Mouse (Mus musculus): ENCODE results near the gene Plgrkt.
"Not testable (repeated sequence)": the region's sequence is repeated elsewhere in the genome, so short reads cannot be mapped to it uniquely, and the experiment has no call there.

Plgrkt gene

GRCm38 (mm10) chr19:29366969-29367622, at the start of gene Plgrkt, which contains the start of gene Cd274:
Plgrkt (minus strand) TSS chr19:29367390.
Cd274 (plus strand) TSS chr19:29367455.
- DNase-seq (ENCODE audit: low read depth), result peak; percentile 74

- no peak for DNase-seq (ENCODE audit: low read depth)
These were observed 49.3 kb upstream of the Plgrkt start for GRCm38 (mm10) chr19:29416393-29416902.

GRCm38 (mm10) chr19:29414917-29415316, 47.7 kb upstream of the Plgrkt start:
- DNase-seq (ENCODE audit: low read depth), result not testable (repeated sequence)

GRCm38 (mm10) chr19:29414513-29414912, 47.3 kb upstream of the Plgrkt start:
- no peak for DNase-seq (ENCODE audit: low read depth)

- DNase-seq (ENCODE audit: low read depth), result peak; percentile 93
These were observed 45.6 kb upstream of the Plgrkt start for GRCm38 (mm10) chr19:29412476-29413420.

DNA sequence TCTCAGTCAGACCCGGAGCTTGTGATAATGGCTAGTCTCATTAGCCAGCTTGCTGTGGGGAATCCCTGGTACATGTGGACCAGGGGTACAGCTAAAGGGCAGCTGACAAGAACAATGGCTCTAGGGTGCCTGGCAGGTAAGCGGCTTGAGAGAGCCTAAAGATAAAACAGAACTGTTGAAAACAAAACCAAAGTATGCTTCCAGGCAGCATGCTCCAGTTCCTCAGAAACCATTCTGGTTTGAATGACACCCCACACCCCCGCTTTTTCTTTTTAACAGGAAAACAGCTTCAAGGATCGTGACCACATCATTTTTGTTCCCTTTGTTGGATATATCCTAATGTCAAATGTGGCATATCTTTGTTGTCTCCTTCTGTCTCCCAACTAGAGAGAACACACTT, 43.4 kb upstream of the Plgrkt start, which contains the start of gene Pdcd1lg2:
TSS of gene Pdcd1lg2 (plus strand) at position 301 of the 400 bp plus-strand sequence.
- no peak for DNase-seq (ENCODE audit: low read depth)

- DNase-seq (ENCODE audit: low read depth), result no peak
These were observed 39.1 kb upstream of the Plgrkt start for GRCm38 (mm10) chr19:29406042-29407017.

DNA sequence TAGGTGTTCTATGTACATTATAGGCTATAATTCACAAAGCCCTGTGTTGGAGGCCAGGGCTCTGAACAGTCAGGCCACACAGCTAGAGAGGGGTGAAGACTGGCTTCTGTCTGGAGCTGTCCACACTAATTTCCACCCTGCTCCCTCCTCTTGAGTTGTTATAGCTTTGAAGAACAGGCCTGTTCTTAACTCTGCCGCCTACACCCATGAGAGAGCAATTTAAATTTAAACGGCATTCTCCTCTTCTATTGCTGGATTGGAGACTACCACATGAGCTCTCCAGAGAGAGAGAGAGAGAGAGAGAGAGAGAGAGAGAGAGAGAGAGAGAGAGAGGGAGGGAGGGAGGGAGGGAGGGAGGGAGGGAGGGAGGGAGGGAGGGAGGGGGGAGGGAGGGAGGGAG, 38.2 kb upstream of the Plgrkt start:
- no peak for DNase-seq (ENCODE audit: low read depth)

DNA sequence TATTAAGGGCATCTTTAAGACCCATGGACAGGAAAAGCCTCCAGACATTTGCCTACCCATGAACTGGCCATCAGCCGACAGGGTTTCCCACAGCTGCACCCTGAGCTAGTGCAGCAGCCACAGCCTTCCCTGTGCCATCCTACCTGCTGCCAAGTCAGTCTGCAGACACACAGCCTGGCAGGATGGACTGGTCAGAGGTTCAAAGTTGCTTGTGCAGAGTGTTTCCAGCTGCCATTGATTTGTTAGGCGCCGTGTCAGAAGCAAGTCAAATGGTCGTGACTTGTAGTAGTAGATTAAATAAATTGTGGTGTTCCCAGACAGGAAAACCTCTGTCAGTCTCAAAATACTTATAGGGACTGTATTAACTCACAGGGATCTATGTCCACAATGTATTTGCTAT, 36.1 kb upstream of the Plgrkt start:
- no peak for DNase-seq (ENCODE audit: low read depth)

GRCm38 (mm10) chr19:29402621-29403020, 35.4 kb upstream of the Plgrkt start:
- DNase-seq (ENCODE audit: low read depth), result no peak

DNA sequence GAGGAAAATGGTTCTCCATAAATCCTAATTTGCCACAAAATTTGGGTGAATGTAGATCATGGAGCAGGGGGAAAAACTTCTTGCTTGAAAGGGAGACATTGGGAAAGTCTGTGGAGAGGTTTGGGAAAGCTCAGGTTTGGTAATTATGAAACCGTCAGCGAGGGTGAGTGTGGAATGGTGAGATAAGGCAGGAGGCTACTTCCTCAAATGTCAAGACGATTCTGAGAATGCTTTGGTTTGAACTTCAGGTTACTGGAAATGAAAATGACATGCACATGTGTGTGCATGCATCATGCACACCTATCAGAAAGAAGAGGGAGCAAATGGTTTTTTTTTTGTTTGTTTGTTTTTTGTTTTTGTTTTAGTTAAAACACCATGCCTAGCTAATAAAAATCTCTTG, 33.3 kb upstream of the Plgrkt start:
- DNase-seq (ENCODE audit: low read depth), result no peak

DNA sequence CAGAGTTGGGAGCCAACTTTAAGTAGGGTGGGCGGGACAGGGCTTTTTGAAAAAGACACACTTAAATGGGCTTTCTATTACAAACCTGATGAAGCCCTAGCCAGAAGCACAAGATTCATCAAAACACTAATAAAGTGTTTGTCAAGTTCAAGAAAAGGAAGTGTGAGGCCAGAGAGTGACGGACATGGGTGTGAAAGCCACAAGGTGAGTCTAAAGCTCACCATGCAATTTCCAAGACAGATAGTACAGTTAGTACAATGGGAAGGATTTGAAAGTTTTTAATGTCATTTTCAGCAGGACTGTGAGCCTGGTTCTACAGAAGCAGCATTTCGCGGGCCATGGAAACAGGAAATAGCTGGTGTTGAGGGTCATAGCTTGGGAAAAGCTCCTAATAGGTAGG, 32.6 kb upstream of the Plgrkt start:
- DNase-seq (ENCODE audit: low read depth), result no peak

GRCm38 (mm10) chr19:29396353-29396752, 29.2 kb upstream of the Plgrkt start:
- DNase-seq (ENCODE audit: low read depth), result no peak

DNA sequence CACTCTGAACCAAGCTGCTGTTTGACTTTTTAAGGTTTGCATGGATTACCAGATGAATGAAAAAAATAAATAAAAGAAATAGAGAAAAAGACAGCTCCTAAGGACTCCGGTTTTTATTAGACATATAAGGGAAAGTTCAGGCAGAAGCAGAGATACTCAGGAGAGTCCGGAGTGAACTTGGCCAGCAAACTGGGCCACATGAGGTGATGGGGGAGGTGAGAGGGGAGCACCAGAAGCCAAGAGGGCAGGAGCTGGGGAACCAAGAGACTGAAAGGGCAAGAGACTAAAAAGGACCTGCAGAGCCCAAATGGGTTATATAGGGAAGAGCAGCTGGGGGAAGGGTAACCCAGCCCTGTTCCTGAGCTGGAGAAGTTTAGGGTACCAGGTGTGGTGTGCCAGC, 27.5 kb upstream of the Plgrkt start:
- no peak for DNase-seq (ENCODE audit: low read depth)

DNA sequence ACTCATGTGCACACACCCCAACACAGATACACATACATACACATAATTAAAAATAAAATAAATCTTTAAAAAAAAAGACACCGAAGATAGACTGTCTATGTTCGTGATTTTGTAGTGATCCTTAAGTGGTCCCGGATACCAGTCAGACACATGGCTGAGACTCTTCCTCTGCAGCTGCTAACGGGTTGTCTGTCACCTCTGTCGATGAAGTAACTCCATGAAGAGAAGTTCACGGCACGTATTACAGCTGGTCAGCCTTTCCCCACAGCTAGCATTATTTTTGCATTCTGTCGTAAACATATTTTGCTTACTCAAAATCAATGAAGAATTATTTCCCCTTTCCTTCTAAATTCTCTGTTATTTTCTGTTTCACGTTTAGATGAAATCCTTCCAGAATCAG, 26.1 kb upstream of the Plgrkt start:
- DNase-seq (ENCODE audit: low read depth), result no peak

GRCm38 (mm10) chr19:29391279-29391678, 24.1 kb upstream of the Plgrkt start:
- no peak for DNase-seq (ENCODE audit: low read depth)

DNA sequence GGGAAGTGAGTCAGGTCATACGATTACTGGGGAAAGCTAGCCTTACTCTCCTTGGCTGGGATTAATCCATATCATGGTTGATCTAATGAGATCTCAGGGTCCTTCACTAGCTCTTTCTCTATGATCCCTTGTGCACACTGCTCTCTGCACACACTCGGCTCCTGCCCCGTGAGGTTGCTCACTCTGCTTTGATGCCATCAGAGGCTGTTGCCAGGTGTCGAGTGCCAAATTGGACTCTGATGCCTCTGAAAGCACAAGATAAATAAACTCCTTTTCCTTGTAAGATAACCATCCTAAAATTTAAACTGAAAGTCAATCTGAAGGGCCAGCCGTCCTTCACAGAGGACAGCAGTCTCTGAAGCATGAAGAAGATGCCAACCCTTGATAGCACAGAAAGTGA, 23.3 kb upstream of the Plgrkt start:
- DNase-seq (ENCODE audit: low read depth), result no peak

- no peak for DNase-seq (ENCODE audit: low read depth)
These were observed 21.6 kb upstream of the Plgrkt start for GRCm38 (mm10) chr19:29388818-29389217.

- no peak for DNase-seq (ENCODE audit: low read depth)
These were observed 18.6 kb upstream of the Plgrkt start for GRCm38 (mm10) chr19:29385822-29386221.

DNA sequence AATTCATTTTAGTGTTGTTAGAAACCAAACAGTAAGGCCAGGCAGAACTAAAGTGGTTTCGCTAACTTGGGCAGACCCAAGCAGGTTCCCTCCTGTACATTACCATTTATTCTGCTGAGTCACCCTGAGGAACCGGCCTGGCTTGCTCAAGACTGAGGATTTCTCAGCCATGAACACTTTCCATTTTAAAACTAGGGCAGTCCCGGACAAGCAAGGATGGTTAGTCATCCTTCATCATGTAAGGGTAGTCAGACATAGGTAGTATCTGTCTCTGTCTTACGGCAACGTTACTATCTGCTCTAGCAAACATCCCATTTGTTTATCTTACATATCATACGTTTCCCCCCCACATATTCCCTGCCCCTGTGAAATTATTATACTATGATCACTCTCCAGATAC, 17.8 kb upstream of the Plgrkt start:
- peak; percentile 68 for DNase-seq (ENCODE audit: low read depth)

- DNase-seq (ENCODE audit: low read depth), result no peak
These were observed 17.2 kb upstream of the Plgrkt start for GRCm38 (mm10) chr19:29384412-29384811.

GRCm38 (mm10) chr19:29383368-29383767, 16.2 kb upstream of the Plgrkt start:
- DNase-seq (ENCODE audit: low read depth), result peak; percentile 19
